Mouse (Mus musculus) liver, embryonic 11.5 days (tissue): ENCODE data around the gene Cyb5b. TPM values are rescaled to one million over a fixed set of nuclear protein-coding genes. Genes with fewer than 3 reads are reported as not detected.
A peak's percentile ranks its signal among the peaks of the same experiment; 100 is the strongest.

ENCODE experiments used
- ATAC-seq: fragments of 200-750 bp; cut with Nextera tagmentation; replicated peaks from 2 replicates; pipeline ENCODE4 v1.8.0; 2017; ENCODE audit warnings: moderate number of reproducible peaks, mild to moderate bottlenecking, moderate TSS enrichment, moderate library complexity; ENCODE audit not compliant: low FRiP score
- DNase-seq: peaks from one replicate; pipeline ENCODE4 v3.0.0-alpha.2; 2017; ENCODE audit warnings: low spot score
- H3K27ac ChIP-seq: fragments of 300-500 bp; sonication (generic); 2 replicates; pipeline ENCODE4 v1.5.1; 2014; ENCODE audit warnings: mild to moderate bottlenecking, low read depth, low read length, control low read depth
- H3K27me3 ChIP-seq: fragments of 300-500 bp; sonication (generic); replicated peaks from 2 replicates; pipeline ENCODE4 v1.6.1; 2014; ENCODE audit warnings: low read length, mixed read lengths; ENCODE audit not compliant: control insufficient read depth, insufficient read depth
- H3K36me3 ChIP-seq: fragments of 300-500 bp; sonication (generic); 2 replicates; pipeline ENCODE4 v1.6.1; 2014; ENCODE audit warnings: mild to moderate bottlenecking, low read length, moderate library complexity, mixed read lengths; ENCODE audit not compliant: control insufficient read depth, insufficient read depth
- H3K4me1 ChIP-seq: fragments of 300-500 bp; sonication (generic); replicated peaks from 2 replicates; pipeline ENCODE4 v1.6.1; 2014; ENCODE audit warnings: low read length, mixed read lengths; ENCODE audit not compliant: control insufficient read depth, insufficient read depth
- H3K4me2 ChIP-seq: fragments of 300-500 bp; sonication (generic); 2 replicates; pipeline ENCODE4 v1.6.1; 2014; ENCODE audit warnings: mild to moderate bottlenecking, control low read depth, moderate library complexity
- H3K4me3 ChIP-seq: fragments of 300-500 bp; sonication (generic); 2 replicates; pipeline ENCODE4 v1.5.1; 2014; ENCODE audit warnings: low read depth, low read length, control low read depth
- H3K9ac ChIP-seq: fragments of 300-500 bp; sonication (generic); 2 replicates; pipeline ENCODE4 v1.6.1; 2014; ENCODE audit warnings: low read depth, low read length, control low read depth
- H3K9me3 ChIP-seq: fragments of 300-500 bp; sonication (generic); 2 replicates; pipeline ENCODE4 v1.6.1; 2016; ENCODE audit warnings: low read length, inconsistent platforms, mixed read lengths; ENCODE audit not compliant: control insufficient read depth
- WGBS: fragments of 180-500 bp; shearing (Covaris S2); extraction: QIAGEN DNeasy Blood & Tissue Kit; methylation state at CpG from one replicate; pipeline ENCODE4 v1.1.7; 2014; 5-methylcytosine and 5-hydroxymethylcytosine counted together
- polyA plus RNA-seq: library from polyadenylated mRNA; unstranded; fragments of >200 nt; fragmentation: Nextera tagmentation; extraction: Ambion mirVana; gene quantifications from 2 replicates; pipeline ENCODE4 v1.2.1, GENCODE M21; 2014

Gene Cyb5b
- polyA plus RNA-seq, 1 experiment from 2014 or later = 77.1 TPM

DNA sequence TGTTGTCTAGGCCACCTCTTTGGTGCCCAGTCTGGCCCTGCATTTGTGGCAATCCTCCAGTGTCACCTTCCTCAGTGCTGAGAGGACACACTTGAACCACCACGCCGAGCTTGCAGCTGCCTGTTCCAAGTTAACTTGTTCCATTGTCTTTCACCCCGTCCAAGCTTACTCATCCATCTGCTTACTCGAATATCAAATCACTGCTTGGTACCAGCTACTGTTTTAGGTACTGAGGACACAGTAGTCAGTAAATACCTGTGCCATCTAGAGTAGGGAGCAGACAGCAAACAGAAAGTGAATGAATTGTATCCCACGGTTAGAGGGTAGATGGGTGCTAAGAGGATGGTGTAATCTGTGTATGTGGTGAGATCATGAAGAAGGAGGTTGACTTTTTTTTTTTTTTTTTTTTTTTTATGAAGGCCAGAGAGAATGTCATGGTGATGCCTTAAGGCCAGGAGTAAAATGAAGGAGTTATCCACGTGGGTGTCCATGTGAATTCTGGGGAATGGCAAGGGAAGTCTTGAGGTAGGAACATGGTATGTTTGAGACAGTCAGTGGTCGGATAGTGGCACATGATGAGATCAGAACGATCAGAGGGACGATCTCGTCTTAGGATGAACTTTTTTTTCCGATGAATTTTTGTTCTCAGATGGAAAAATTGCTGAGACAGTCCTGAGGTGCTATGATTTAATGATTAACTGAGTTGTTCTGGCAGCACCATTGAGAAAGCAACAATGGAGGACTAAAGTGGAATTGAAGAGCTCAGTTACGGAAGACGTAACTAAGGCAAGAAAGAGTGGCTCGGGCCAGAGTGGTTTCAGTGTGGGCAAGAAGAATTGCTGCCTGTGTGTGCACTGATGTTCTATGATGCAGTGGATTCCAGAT lies 3.1 kb downstream of the Cyb5b start:
- peaks cover 31% of the 10 kb centered on the region for H3K36me3 ChIP-seq
- H3K9ac ChIP-seq = no peak overlapping the region
- no peak for ATAC-seq
- H3K9me3 ChIP-seq = no peaks in the 10 kb centered on the region
- H3K4me2 ChIP-seq = no peak overlapping the region
- WGBS = 94% methylated on average over 14 of the region's 14 CpGs
- no peaks in the 10 kb centered on the region for H3K27me3 ChIP-seq
- no peak overlapping the region for H3K27ac ChIP-seq
- no peak overlapping the region for H3K4me3 ChIP-seq
- H3K4me1 ChIP-seq = peaks cover 16% of the 10 kb centered on the region
- DNase-seq = no peak

DNA sequence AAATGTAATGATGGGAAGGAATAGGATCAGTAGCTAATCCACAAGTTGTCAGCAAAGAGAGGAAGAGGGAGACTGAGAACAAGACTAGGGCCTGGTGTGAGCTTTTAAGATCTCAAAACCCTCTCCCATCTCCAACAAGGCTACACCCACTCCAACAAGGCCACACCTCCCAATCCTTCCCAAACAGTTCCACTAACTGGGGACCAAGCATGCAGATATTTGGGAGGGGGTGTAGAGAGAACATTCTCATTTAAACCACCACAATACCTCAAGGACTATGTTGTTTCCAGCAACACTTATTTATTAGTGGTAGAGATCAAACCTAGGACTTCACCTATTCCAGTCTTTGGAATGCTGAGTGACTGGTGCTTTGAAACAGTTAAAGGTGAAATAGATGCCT lies 6.4 kb downstream of the Cyb5b start:
- Histone ChIP-seq H3K27me3 (no peaks in the 10 kb centered on the region), H3K27ac (no peak overlapping the region), H3K4me3 (no peak overlapping the region), H3K9ac (no peak overlapping the region), H3K36me3 (peaks cover 32% of the 10 kb centered on the region), H3K9me3 (no peaks in the 10 kb centered on the region), H3K4me2 (no peak overlapping the region), H3K4me1 (peaks cover 7% of the 10 kb centered on the region)
- DNase-seq (no peak), ATAC-seq (no peak)

DNA sequence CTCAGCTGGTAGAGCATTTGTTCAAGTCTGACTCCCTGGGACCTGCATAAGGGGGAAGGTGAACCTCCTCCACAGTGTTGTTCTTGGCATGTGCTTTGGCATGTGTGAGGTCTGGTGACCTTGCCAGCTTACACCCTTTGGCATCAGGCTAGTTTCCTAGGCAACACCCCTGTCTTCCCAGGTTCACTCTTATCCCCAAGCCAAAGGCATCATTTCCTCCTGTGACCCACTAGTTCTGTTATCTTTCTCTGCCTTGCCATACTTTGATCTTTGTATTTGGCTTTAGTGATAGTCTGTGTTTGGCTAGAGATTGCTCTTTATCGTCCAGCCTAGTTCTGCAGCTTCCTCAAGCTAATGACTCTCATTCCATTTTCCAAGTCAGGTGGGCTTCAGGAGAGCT lies 7.4 kb downstream of the Cyb5b start:
- no peak overlapping the region; the same call in 1 of the 2 replicates for H3K27ac ChIP-seq
- no peak overlapping the region for H3K4me3 ChIP-seq
- ATAC-seq (peak; percentile 43; the same call in 1 of the 2 replicates), DNase-seq (no peak)
- peaks cover 30% of the 10 kb centered on the region for H3K36me3 ChIP-seq
- peaks cover 7% of the 10 kb centered on the region for H3K4me1 ChIP-seq
- no peak overlapping the region for H3K4me2 ChIP-seq
- H3K9ac ChIP-seq = no peak overlapping the region
- WGBS = 28% methylated on average over 1 of the region's 1 CpGs
- no peaks in the 10 kb centered on the region for H3K9me3 ChIP-seq
- H3K27me3 ChIP-seq = no peaks in the 10 kb centered on the region

GRCm38 (mm10) chr8:107158890-107159289 lies 8.4 kb downstream of the Cyb5b start:
- no peak for DNase-seq
- H3K36me3 ChIP-seq = peaks cover 27% of the 10 kb centered on the region
- no peak overlapping the region for H3K27ac ChIP-seq
- peaks cover 7% of the 10 kb centered on the region for H3K4me1 ChIP-seq
- no peaks in the 10 kb centered on the region for H3K9me3 ChIP-seq
- H3K4me2 ChIP-seq = no peak overlapping the region
- no peak overlapping the region for H3K4me3 ChIP-seq
- no peak overlapping the region for H3K9ac ChIP-seq
- H3K27me3 ChIP-seq = no peaks in the 10 kb centered on the region
- no peak for ATAC-seq

DNA sequence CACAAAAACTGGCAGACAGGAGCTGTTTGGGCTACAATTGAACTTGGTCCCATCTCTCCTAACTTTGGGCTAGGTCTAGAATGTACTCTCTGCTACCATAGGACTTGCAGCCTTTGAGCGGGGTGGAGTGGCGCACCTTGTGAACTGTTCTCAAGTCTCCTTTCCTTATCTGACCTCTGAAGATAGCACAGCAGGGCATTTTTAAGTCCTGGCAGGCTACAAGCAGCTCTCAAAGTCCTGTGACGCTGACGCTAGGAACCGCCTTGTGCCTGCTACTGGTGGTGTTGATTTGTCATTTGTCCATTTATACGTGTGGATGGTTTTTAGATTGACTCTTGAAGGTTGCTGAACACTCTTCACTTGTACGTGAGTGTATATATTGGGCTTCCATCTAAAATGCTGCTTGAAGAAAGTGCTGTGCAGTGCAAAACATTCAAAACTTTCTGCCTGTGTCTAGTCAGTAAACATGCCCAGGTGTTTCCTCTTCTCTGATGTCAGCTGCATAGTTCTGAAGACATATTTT lies 13.9 kb downstream of the Cyb5b start:
- Histone ChIP-seq H3K4me2 (no peak overlapping the region), H3K36me3 (peaks cover 16% of the 10 kb centered on the region), H3K9me3 (no peaks in the 10 kb centered on the region), H3K4me3 (no peak overlapping the region), H3K4me1 (no peaks in the 10 kb centered on the region), H3K9ac (no peak overlapping the region), H3K27me3 (no peaks in the 10 kb centered on the region), H3K27ac (no peak overlapping the region)
- no peak for DNase-seq
- WGBS = 79% methylated on average over 7 of the region's 7 CpGs
- 0 out of 2 replicates have a peak, but pooled peaks have one; percentile 43 for ATAC-seq

- WGBS = 85% methylated on average over 9 of the region's 9 CpGs
- no peak for DNase-seq
- no peak for ATAC-seq
- Histone ChIP-seq H3K36me3 (peaks cover 27% of the 10 kb centered on the region), H3K4me2 (no peak overlapping the region), H3K27me3 (no peaks in the 10 kb centered on the region), H3K4me3 (no peak overlapping the region), H3K27ac (no peak overlapping the region), H3K4me1 (no peaks in the 10 kb centered on the region), H3K9me3 (no peaks in the 10 kb centered on the region), H3K9ac (no peak overlapping the region)
Observed at GRCm38 (mm10) chr8:107165745-107166144, 15.3 kb downstream of the Cyb5b start.

DNA sequence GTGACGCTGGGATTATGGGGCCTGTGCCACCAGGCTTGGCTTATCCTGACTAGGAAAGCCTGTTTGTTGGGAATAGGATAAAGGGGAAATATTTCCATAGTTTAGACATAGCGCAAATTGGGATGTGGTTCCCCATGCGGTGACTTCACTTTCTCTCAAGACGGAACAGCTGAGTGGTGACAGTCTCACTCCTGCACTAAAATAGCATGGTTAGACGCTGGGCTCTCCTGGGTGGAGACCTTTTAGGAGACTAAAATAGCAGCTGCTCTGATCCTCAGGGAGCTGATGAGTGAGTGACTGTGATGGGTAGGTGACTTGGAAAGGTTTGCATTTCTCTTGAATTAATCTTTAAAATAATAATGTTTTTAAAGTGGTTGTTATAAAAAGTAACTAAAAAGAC lies 17.4 kb downstream of the Cyb5b start:
- DNase-seq = no peak
- Histone ChIP-seq H3K27me3 (no peaks in the 10 kb centered on the region), H3K4me3 (no peak overlapping the region), H3K36me3 (peaks cover 26% of the 10 kb centered on the region), H3K27ac (no peak overlapping the region), H3K9ac (no peak overlapping the region), H3K4me1 (no peaks in the 10 kb centered on the region), H3K4me2 (no peak overlapping the region), H3K9me3 (no peaks in the 10 kb centered on the region)
- no peak for ATAC-seq
- WGBS = 88% methylated on average over 5 of the region's 5 CpGs

DNA sequence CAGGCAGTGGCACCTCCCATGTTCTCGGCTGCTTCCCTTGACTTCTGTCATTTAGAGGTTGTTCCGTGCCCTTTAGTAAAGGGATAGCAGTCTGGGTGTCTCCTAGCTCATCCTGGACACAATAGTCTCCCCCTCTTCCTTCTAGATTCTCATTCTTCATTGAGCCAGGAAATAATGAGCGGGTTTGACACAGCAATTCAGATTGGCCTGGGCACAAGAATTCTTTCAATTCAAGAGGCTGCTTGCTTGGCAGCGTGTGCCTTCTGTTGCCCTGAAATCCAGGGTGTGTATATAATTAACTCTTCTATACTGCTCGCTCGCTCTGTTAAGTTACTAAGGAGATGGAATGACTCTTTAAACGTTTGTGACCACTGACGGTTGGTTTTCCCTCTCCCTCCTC lies 21.7 kb downstream of the Cyb5b start:
- 91% methylated on average over 8 of the region's 8 CpGs for WGBS
- Histone ChIP-seq H3K9ac (no peak overlapping the region), H3K4me3 (no peak overlapping the region), H3K9me3 (no peaks in the 10 kb centered on the region), H3K4me2 (no peak overlapping the region), H3K36me3 (peaks cover 30% of the 10 kb centered on the region), H3K27ac (no peak overlapping the region), H3K27me3 (no peaks in the 10 kb centered on the region), H3K4me1 (no peaks in the 10 kb centered on the region)
- ATAC-seq (no peak), DNase-seq (no peak)
